Mouse (Mus musculus) midbrain, embryonic 15.5 days (tissue): Measurements from ENCODE around the gene Hist2h3c2. TPM values are rescaled to one million over a fixed set of nuclear protein-coding genes. Genes with fewer than 3 reads are reported as not detected.

Source experiments
- ATAC-seq: fragments of 200-750 bp; cut with Nextera tagmentation; replicated peaks from 2 replicates; pipeline ENCODE4 v1.8.0; 2017; ENCODE audit warnings: moderate TSS enrichment
- H3K27ac ChIP-seq: fragments of 300-500 bp; sonication (generic); 2 replicates; pipeline ENCODE4 v1.5.1; 2015; ENCODE audit warnings: mild to moderate bottlenecking, inconsistent platforms
- H3K27me3 ChIP-seq: fragments of 300-500 bp; sonication (generic); replicated peaks from 2 replicates; pipeline ENCODE4 v1.6.1; 2015; ENCODE audit warnings: inconsistent platforms
- H3K36me3 ChIP-seq: fragments of 300-500 bp; sonication (generic); replicated peaks from 2 replicates; pipeline ENCODE4 v1.6.1; 2015; ENCODE audit warnings: inconsistent platforms
- H3K4me1 ChIP-seq: fragments of 300-500 bp; sonication (generic); 2 replicates; pipeline ENCODE4 v1.6.1; 2015; ENCODE audit warnings: inconsistent platforms
- H3K4me2 ChIP-seq: fragments of 300-500 bp; sonication (generic); 2 replicates; pipeline ENCODE4 v1.6.1; 2015; ENCODE audit warnings: inconsistent platforms, mild to moderate bottlenecking, moderate library complexity
- H3K4me3 ChIP-seq: fragments of 300-500 bp; sonication (generic); 2 replicates; pipeline ENCODE4 v1.5.1; 2015; ENCODE audit warnings: mild to moderate bottlenecking, inconsistent platforms
- H3K9ac ChIP-seq: fragments of 300-500 bp; sonication (generic); 2 replicates; pipeline ENCODE4 v1.6.1; 2015; ENCODE audit warnings: mild to moderate bottlenecking, inconsistent platforms
- H3K9me3 ChIP-seq: fragments of 300-500 bp; sonication (generic); 2 replicates; pipeline ENCODE4 v1.6.1; 2016; ENCODE audit warnings: inconsistent platforms
- WGBS: fragments of 180-500 bp; shearing (Covaris S2); methylation state at CpG from one replicate; pipeline ENCODE4 v1.1.7; 2015; ENCODE audit warnings: mixed read lengths; 5-methylcytosine and 5-hydroxymethylcytosine counted together
- microRNA-seq: library from miRNA; unstranded; fragments of <30 nt; microRNA quantifications from one replicate; pipeline ENCODE4, GENCODE M21; 2016
- polyA plus RNA-seq: library from polyadenylated mRNA; unstranded; fragments of >200 nt; fragmentation: Nextera tagmentation; extraction: Ambion mirVana; gene quantifications from 2 replicates; pipeline ENCODE4 v1.2.1, GENCODE M21; 2015

Hist2h3c2 gene
- polyA plus RNA-seq, 1 experiment from 2014 or later, result 2.3 TPM

DNA sequence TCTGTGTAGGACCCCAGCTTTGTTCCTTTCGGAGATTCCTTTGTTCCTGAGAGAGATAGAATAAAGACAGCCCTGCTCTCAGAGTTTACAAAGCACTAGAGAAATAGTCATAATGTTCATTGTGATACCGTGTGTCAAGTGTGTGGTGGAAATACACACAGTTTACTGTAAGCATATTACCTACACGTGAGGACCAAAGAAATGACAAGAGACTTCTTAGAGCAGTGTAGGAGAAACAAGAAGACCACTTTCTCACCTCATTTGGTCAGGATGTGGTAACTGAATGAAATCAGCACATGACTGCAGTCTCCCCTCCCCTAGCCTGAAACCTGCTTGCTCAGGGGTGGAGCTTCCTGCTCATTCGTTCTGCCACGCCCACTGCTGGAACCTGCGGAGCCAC lies 40.7 kb downstream of the Hist2h3c2 start:
- ATAC-seq, result peak; percentile 50
- WGBS, result 2% methylated on average over 6 of the region's 6 CpGs
- Histone ChIP-seq H3K4me1 (peaks cover 14% of the 10 kb centered on the region), H3K9ac (peak overlapping the region; percentile 25; the same call in 1 of the 2 replicates), H3K4me3 (peak overlapping the region; percentile 71), H3K9me3 (no peaks in the 10 kb centered on the region), H3K27me3 (no peaks in the 10 kb centered on the region), H3K4me2 (peak overlapping the region; percentile 76), H3K27ac (peak overlapping the region; percentile 51), H3K36me3 (peaks cover 5% of the 10 kb centered on the region; the same call in 1 of the 2 replicates)

DNA sequence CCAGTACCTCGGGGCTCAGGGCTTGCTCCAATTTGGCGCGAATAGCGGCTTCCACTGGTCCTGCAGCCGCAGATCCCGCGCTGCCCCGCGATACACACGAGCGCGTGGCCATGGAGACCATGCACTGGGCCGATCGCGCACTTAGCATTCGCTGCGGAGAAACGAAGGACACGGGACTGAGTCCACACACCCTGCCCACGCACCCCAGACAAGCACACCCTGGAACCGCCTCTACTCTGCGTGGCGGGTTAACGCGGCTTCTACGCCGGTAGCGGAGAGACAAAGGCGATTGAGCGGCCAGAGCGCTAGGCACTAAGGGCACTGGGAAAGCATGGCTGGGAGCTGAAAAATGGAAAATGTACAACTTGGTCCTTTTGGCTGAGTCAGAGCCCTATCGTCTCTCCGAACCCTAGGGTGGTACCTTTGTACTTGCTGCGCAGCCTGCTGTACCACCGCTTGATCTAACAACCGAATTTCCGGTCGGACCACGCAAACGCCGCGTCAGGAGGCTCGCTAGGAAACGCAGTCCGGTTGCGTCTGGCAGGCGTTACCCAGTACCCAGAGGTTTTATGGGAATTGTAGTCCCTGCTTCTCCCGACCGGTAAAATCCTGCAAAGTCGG lies 41.7 kb downstream of the Hist2h3c2 start:
- Histone ChIP-seq H3K4me2 (peak overlapping the region; percentile 76), H3K4me3 (peak overlapping the region; percentile 71), H3K4me1 (peaks cover 14% of the 10 kb centered on the region), H3K36me3 (peaks cover 6% of the 10 kb centered on the region; the same call in 1 of the 2 replicates), H3K9ac (peak overlapping the region; percentile 91), H3K9me3 (no peaks in the 10 kb centered on the region), H3K27ac (peak overlapping the region; percentile 98), H3K27me3 (no peaks in the 10 kb centered on the region)
- WGBS, result under 1% methylated on average over 50 of the region's 50 CpGs
- peak; percentile 95 for ATAC-seq

DNA sequence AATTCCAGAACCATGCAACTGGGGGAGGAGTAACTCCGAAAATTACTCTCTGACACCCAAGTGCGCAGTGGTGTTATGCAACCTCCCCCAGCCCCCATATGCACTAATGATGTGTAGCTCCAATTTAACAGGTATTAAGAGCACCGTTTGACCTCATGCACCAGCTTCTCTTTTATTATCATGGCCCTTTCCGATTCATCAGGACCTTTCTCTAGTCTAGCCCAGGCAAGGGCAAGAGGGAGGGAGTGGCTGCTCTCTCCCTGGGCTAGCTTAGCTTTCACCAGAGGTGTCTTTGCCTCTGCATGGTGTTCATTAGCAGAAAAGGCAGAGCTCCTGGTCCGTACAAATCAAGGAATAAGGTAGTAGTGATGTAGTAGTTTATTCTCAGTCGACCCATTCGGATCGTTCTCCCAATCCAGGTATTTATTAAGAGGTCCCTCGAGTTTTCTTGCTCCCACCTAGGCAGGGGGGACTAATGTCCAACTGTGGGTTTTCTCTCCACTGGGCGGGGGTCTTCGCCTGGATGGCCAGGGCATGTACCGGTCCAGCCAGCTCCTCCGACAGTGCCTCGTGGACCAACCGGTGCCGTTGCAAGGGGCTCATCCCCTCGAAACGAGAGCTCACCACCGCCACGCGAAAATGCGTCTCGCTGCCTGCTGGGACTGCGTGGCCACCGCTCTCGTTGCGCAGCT lies 42.3 kb downstream of the Hist2h3c2 start:
- peak; percentile 18 for ATAC-seq
- no peaks in the 10 kb centered on the region for H3K9me3 ChIP-seq
- H3K4me2 ChIP-seq, result peak overlapping the region; percentile 76
- peaks cover 8% of the 10 kb centered on the region; the same call in 1 of the 2 replicates for H3K36me3 ChIP-seq
- peak overlapping the region; percentile 91 for H3K9ac ChIP-seq
- peak overlapping the region; percentile 98 for H3K27ac ChIP-seq
- whole genome bisulfite sequencing, result 17% methylated on average over 27 of the region's 27 CpGs
- H3K4me3 ChIP-seq, result peak overlapping the region; percentile 71
- H3K4me1 ChIP-seq, result peaks cover 14% of the 10 kb centered on the region
- no peaks in the 10 kb centered on the region for H3K27me3 ChIP-seq

DNA sequence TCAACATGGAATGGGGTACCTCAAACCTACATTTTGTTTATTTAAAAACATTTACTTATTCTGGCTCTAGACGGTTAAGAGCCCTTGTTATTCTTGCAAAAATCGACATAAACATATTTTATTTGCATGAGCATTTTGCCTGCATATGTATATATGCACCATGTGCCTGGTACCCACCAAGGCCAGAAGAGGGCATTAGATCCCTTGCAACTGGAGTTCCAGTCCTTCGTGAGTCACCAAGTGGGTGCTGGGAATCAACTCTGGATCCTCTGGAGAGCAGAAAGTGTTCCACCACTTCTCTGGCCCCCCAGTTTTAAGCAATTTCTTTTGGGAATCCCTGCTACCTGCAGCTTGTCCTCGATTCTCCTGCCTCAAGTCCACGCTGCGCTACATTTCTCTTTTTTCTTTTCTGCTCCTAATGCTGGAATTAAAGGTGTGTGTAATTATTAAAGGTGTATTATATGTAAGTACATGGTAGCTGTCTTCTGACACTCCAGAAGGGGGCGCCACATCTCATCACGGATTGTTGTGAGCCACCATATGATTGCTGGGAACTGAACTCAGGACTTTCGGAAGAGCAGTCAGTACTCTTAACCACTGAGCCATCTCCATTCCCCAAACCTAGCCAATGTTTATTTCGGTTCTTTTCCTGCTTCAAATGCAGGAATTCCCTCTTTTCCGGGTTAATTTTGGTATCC lies 43.2 kb downstream of the Hist2h3c2 start:
- H3K9me3 ChIP-seq, result no peaks in the 10 kb centered on the region
- H3K4me2 ChIP-seq, result peak overlapping the region; percentile 76
- H3K36me3 ChIP-seq, result peaks cover 16% of the 10 kb centered on the region; the same call in 1 of the 2 replicates
- H3K4me1 ChIP-seq, result peaks cover 14% of the 10 kb centered on the region
- no peaks in the 10 kb centered on the region for H3K27me3 ChIP-seq
- no peak overlapping the region for H3K9ac ChIP-seq
- H3K27ac ChIP-seq, result peak overlapping the region; percentile 98; the same call in 1 of the 2 replicates
- peak overlapping the region; percentile 71; the same call in 1 of the 2 replicates for H3K4me3 ChIP-seq
- WGBS, result 91% methylated on average over 11 of the region's 11 CpGs
- ATAC-seq, result no peak

DNA sequence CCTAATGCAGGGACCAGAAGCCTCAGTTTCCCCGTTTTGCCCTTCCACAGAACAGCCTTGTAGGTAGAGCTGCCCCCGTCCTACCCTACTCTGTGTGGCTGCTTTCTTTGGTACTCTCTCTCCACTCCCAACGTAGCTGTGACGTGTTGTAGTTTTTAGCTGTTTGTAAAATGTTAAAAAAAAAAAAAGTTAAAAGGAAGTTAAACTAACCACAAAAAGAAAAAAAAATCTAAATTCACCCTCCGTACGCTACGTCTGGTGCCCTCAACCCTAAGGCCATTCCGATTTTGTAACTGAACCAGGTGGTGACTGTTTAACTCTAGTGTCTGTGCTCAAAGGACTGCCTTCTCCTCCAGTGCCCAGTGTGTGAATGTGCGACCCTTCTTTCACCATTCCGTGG lies 44.0 kb downstream of the Hist2h3c2 start:
- no peak overlapping the region for H3K9ac ChIP-seq
- no peaks in the 10 kb centered on the region for H3K9me3 ChIP-seq
- no peak overlapping the region for H3K4me3 ChIP-seq
- no peak overlapping the region for H3K27ac ChIP-seq
- peaks cover 14% of the 10 kb centered on the region for H3K4me1 ChIP-seq
- H3K36me3 ChIP-seq, result peaks cover 19% of the 10 kb centered on the region; the same call in 1 of the 2 replicates
- no peaks in the 10 kb centered on the region for H3K27me3 ChIP-seq
- no peak for ATAC-seq
- WGBS, result 91% methylated on average over 10 of the region's 10 CpGs
- no peak overlapping the region for H3K4me2 ChIP-seq

DNA sequence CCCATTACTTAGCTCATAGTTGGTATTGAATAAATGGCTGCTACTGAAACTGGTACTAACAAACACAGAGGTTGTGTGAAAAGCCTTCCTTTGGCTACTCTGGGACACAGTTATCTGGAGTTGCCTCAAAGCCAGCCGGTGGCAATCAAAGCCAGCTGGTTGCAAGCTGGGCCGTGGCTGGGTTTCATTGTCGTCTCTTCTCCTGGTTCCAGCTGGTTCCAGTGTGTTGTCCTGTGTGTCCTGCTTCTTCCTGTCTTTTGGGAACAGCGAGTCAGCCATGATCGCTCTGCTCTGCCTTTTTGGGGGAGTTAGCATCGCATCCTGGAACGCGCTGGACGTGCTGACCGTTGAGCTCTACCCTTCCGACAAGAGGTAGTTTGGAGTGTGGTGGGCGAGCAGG lies 46.0 kb downstream of the Hist2h3c2 start:
- Histone ChIP-seq H3K4me3 (no peak overlapping the region), H3K36me3 (peaks cover 27% of the 10 kb centered on the region; the same call in 1 of the 2 replicates), H3K27ac (no peak overlapping the region), H3K9me3 (no peaks in the 10 kb centered on the region), H3K4me2 (no peak overlapping the region), H3K4me1 (peaks cover 11% of the 10 kb centered on the region), H3K9ac (no peak overlapping the region), H3K27me3 (no peaks in the 10 kb centered on the region)
- ATAC-seq, result no peak
- 71% methylated on average over 12 of the region's 12 CpGs for WGBS

Small RNAs within 50 kb of the gene (microRNA-seq; reads per million reads assigned to microRNA genes)
- gene Gm44492, result not detected
- not detected for gene Gm47311
- not detected for gene Gm47313

Other genes with a start within 250 kb of the Hist2h3c2 start
- gene Plekho1, start 243.1 kb downstream of the Hist2h3c2 start, polyA plus RNA-seq, result 59.3 and 63.1 TPM in 2 replicates
- gene Vps45, start 180.7 kb downstream of the Hist2h3c2 start, polyA plus RNA-seq, result 64.4 and 65.6 TPM in 2 replicates
- 7.7 and 8.2 TPM in 2 replicates for gene Otud7b, start 134.6 kb downstream of the Hist2h3c2 start, polyA plus RNA-seq
- gene Mtmr11, start 77.1 kb downstream of the Hist2h3c2 start, polyA plus RNA-seq, result 8.3 and 14.1 TPM in 2 replicates
- 138 and 147 TPM in 2 replicates for gene Sf3b4, start 66.8 kb downstream of the Hist2h3c2 start, polyA plus RNA-seq
- 140 and 142 TPM in 2 replicates for gene Sv2a, start 58.0 kb downstream of the Hist2h3c2 start, polyA plus RNA-seq
- 51.0 and 59.9 TPM in 2 replicates for gene Bola1, start 19.4 kb downstream of the Hist2h3c2 start, polyA plus RNA-seq
- 0.92 TPM in 1 of 2 replicates, not detected in the other for gene Hist2h2ab, start 19.3 kb downstream of the Hist2h3c2 start, polyA plus RNA-seq
- gene Hist2h2ac, start 18.2 kb downstream of the Hist2h3c2 start, polyA plus RNA-seq, result 1.8 and 2.2 TPM in 2 replicates
- gene Hist2h2be, start 18.0 kb downstream of the Hist2h3c2 start, polyA plus RNA-seq, result 5.1 and 5.4 TPM in 2 replicates
- 44.8 and 51.7 TPM in 2 replicates for gene Hist2h2aa2, start 1.1 kb upstream of the Hist2h3c2 start, polyA plus RNA-seq
- 14.4 and 19.2 TPM in 2 replicates for gene Hist2h2aa1, start 6.4 kb upstream of the Hist2h3c2 start, polyA plus RNA-seq
- 0.11 TPM in 1 of 2 replicates, not detected in the other for gene Hist2h3c1, start 7.6 kb upstream of the Hist2h3c2 start, polyA plus RNA-seq
- 5.6 and 6.1 TPM in 2 replicates for gene Hist2h4, start 24.2 kb upstream of the Hist2h3c2 start, polyA plus RNA-seq
- gene Hist2h3b, start 29.5 kb upstream of the Hist2h3c2 start, polyA plus RNA-seq, result 12.8 and 13.1 TPM in 2 replicates
- 1.9 and 2.6 TPM in 2 replicates for gene Hist2h2bb, start 30.6 kb upstream of the Hist2h3c2 start, polyA plus RNA-seq
- gene Fcgr1, start 54.8 kb upstream of the Hist2h3c2 start, polyA plus RNA-seq, result 1.0 and 1.7 TPM in 2 replicates
- not detected in 2 replicates for gene BC107364, start 213.2 kb upstream of the Hist2h3c2 start, polyA plus RNA-seq